Mouse (Mus musculus) gastrocnemius, postnatal 14 days (tissue): ENCODE results near the gene Nkiras2. TPM values are rescaled to one million over a fixed set of nuclear protein-coding genes. Genes with fewer than 3 reads are reported as not detected.

Experiments used
- total RNA-seq, 2 experiments: library from RNA; stranded (reverse); gene quantifications; 2 replicates each; pipeline ENCODE4 v1.2.3; 2021

The Nkiras2 gene
- total RNA-seq, 2 experiments from 2014 or later, result 21.2 to 23.4 TPM

Other genes starting within 250 kb of the Nkiras2 start
- gene Jup, start 221.5 kb upstream of the Nkiras2 start, total RNA-seq, result 10 to 100 TPM; 88.5 to 89.4 TPM
- gene P3h4, start 204.4 kb upstream of the Nkiras2 start, total RNA-seq, result 10 to 100 TPM; 10.9 to 12.0 TPM
- 10 to 100 TPM; 26.1 to 31.3 TPM for gene Fkbp10, start 203.5 kb upstream of the Nkiras2 start, total RNA-seq
- gene Nt5c3b, start 177.4 kb upstream of the Nkiras2 start, total RNA-seq, result 10 to 100 TPM; 13.2 to 13.3 TPM
- under 1 TPM; 0.33 to 0.43 TPM for gene Klhl10, start 177.3 kb upstream of the Nkiras2 start, total RNA-seq
- 1 to 10 TPM; 6.5 to 6.9 TPM for gene Klhl11, start 146.5 kb upstream of the Nkiras2 start, total RNA-seq
- gene Acly, start 91.2 kb upstream of the Nkiras2 start, total RNA-seq, result 10 to 100 TPM; 16.4 to 19.9 TPM
- gene Ttc25, start 73.6 kb upstream of the Nkiras2 start, total RNA-seq, result under 1 TPM; 0.14 to 0.16 TPM
- gene Cnp, start 44.3 kb upstream of the Nkiras2 start, total RNA-seq, result 10 to 100 TPM; 10.7 to 32.2 TPM
- 100 to 1,000 TPM; 143 to 179 TPM for gene Dnajc7, start 924 bp downstream of the Nkiras2 start, total RNA-seq
- 1 to 10 TPM in 1 of 2 experiments, under 1 TPM in 1; 0.62 to 1.5 TPM for gene Zfp385c, start 73.2 kb downstream of the Nkiras2 start, total RNA-seq
- under 1 TPM; 0.35 to 0.39 TPM for gene Dhx58, start 85.0 kb downstream of the Nkiras2 start, total RNA-seq
- 10 to 100 TPM; 11.2 to 12.5 TPM for gene Kat2a, start 93.2 kb downstream of the Nkiras2 start, total RNA-seq
- not detected for gene Hspb9, start 94.6 kb downstream of the Nkiras2 start, total RNA-seq
- 10 to 100 TPM; 49.1 to 49.4 TPM for gene Rab5c, start 119.0 kb downstream of the Nkiras2 start, total RNA-seq
- not detected for gene Kcnh4, start 140.7 kb downstream of the Nkiras2 start, total RNA-seq
- not detected for gene Hcrt, start 143.7 kb downstream of the Nkiras2 start, total RNA-seq
- 1 to 10 TPM; 5.6 to 7.1 TPM for gene Ghdc, start 151.7 kb downstream of the Nkiras2 start, total RNA-seq
- 100 to 1,000 TPM in 1 of 2 experiments, 10 to 100 TPM in 1; 100.0 to 110 TPM for gene Stat5b, start 231.5 kb downstream of the Nkiras2 start, total RNA-seq
- 10 to 100 TPM; 17.9 to 21.5 TPM for gene Stat5a, start 240.1 kb downstream of the Nkiras2 start, total RNA-seq